Mouse (Mus musculus) MEL (cell line): ENCODE results near the gene Lce1f. TPM values are rescaled to one million over a fixed set of nuclear protein-coding genes. Genes with fewer than 3 reads are reported as not detected.

Source experiments
- DNase-seq: peaks from one replicate; pipeline ENCODE4 v3.0.0; 2011; ENCODE audit warnings: low read depth, low spot score
- H3K27ac ChIP-seq: 2 replicates; pipeline ENCODE4 v1.5.1; 2012; ENCODE audit warnings: low read depth, mild to moderate bottlenecking, control low read depth, low read length, moderate library complexity; ENCODE audit not compliant: control insufficient read depth
- H3K27me3 ChIP-seq, 2 experiments: fragments of 150-350 bp in 1 of 2; sonication (generic) in 1 of 2; 2 replicates each; pipeline ENCODE4 v1.6.1; 2012; ENCODE audit warnings: low read length in 2 of 2, mild to moderate bottlenecking in 2 of 2, improper control_type of control experiment in 1 of 2, moderate library complexity in 1 of 2; ENCODE audit not compliant: insufficient read depth in 2 of 2, control insufficient read depth in 1 of 2
- H3K36me3 ChIP-seq, 2 experiments: 2 replicates each; pipeline ENCODE4 v1.6.1; 2012 to 2014; ENCODE audit warnings: low read length in 2 of 2, improper control_type of control experiment in 1 of 2, inconsistent platforms in 1 of 2, mild to moderate bottlenecking in 1 of 2; ENCODE audit not compliant: insufficient read depth in 2 of 2, control insufficient read depth in 1 of 2
- H3K4me1 ChIP-seq, 2 experiments: fragments of 150-350 bp in 1 of 2; sonication (generic) in 1 of 2; 2 replicates each; pipeline ENCODE4 v1.6.1; 2012; ENCODE audit warnings: low read length in 2 of 2, improper control_type of control experiment in 1 of 2, mild to moderate bottlenecking in 1 of 2; ENCODE audit not compliant: insufficient read depth in 2 of 2, control insufficient read depth in 1 of 2
- H3K4me3 ChIP-seq, 2 experiments: fragments of 150-350 bp in 1 of 2; sonication (generic) in 1 of 2; 2 replicates each; pipeline ENCODE4 v1.5.1; 2012; ENCODE audit warnings: low read depth in 2 of 2, low read length in 2 of 2, mild to moderate bottlenecking in 2 of 2, moderate library complexity in 2 of 2, control low read depth in 1 of 2, improper control_type of control experiment in 1 of 2; ENCODE audit not compliant: control insufficient read depth in 1 of 2, insufficient read depth in 1 of 2
- H3K79me2 ChIP-seq: 2 replicates; pipeline ENCODE4 v1.6.1; 2012; ENCODE audit warnings: mild to moderate bottlenecking, low read length, moderate library complexity; ENCODE audit not compliant: control insufficient read depth, poor library complexity, insufficient read depth
- H3K9ac ChIP-seq: 2 replicates; pipeline ENCODE4 v1.6.1; 2012; ENCODE audit warnings: low read depth, mild to moderate bottlenecking, control low read depth, low read length, moderate library complexity; ENCODE audit not compliant: control insufficient read depth, poor library complexity, severe bottlenecking
- H3K9me3 ChIP-seq: fragments of 150-350 bp; sonication (generic); replicated peaks from 2 replicates; pipeline ENCODE4 v1.6.1; 2012; ENCODE audit warnings: mild to moderate bottlenecking, low read length, improper control_type of control experiment, moderate library complexity; ENCODE audit not compliant: insufficient read depth
- CHD2 ChIP-seq: IDR thresholded peaks from 2 replicates; pipeline ENCODE4 v1.6.1; 2011; ENCODE audit warnings: low read length, improper control_type of control experiment
- CTCF ChIP-seq, 3 experiments: IDR thresholded peaks in 2 of 3; conservative IDR thresholded peaks in 1 of 3; 2 replicates each; pipeline ENCODE4 v1.5.1; 2011 to 2012; ENCODE audit warnings: low read length in 3 of 3, low read depth in 2 of 3, mild to moderate bottlenecking in 2 of 3, improper control_type of control experiment in 1 of 3, inconsistent platforms in 1 of 3, mixed read lengths in 1 of 3, moderate library complexity in 1 of 3; ENCODE audit not compliant: control insufficient read depth in 1 of 3, insufficient read depth in 1 of 3, poor library complexity in 1 of 3, severe bottlenecking in 1 of 3
- E2F4 ChIP-seq: IDR thresholded peaks from 2 replicates; pipeline ENCODE4 v1.6.1; 2011; ENCODE audit warnings: low read depth, low read length, improper control_type of control experiment, borderline replicate concordance
- ELF1 ChIP-seq: IDR thresholded peaks from 2 replicates; pipeline ENCODE4 v1.6.1; 2014; ENCODE audit warnings: low read depth, mild to moderate bottlenecking, inconsistent platforms, low read length, improper control_type of control experiment, moderate library complexity
- EP300 ChIP-seq, 2 experiments: IDR thresholded peaks; 2 replicates each; pipeline ENCODE4 v1.6.1; 2011; ENCODE audit warnings: improper control_type of control experiment in 2 of 2, low read length in 2 of 2, low read depth in 1 of 2, mild to moderate bottlenecking in 1 of 2
- ETS1 ChIP-seq: IDR thresholded peaks from 2 replicates; pipeline ENCODE4 v1.6.1; 2012; ENCODE audit warnings: low read depth, mild to moderate bottlenecking, inconsistent platforms, low read length, improper control_type of control experiment, moderate library complexity
- GATA1 ChIP-seq: IDR thresholded peaks from 2 replicates; pipeline ENCODE4 v1.6.1; 2011; ENCODE audit warnings: low read depth, low read length, improper control_type of control experiment
- HCFC1 ChIP-seq: IDR thresholded peaks from 2 replicates; pipeline ENCODE4 v1.6.1; 2012; ENCODE audit warnings: low read depth, mild to moderate bottlenecking, inconsistent platforms, low read length, improper control_type of control experiment, moderate library complexity
- JUND ChIP-seq: IDR thresholded peaks from 2 replicates; pipeline ENCODE4 v1.6.1; 2011; ENCODE audit warnings: low read depth, mild to moderate bottlenecking, improper control_type of control experiment, low read length
- KAT2A ChIP-seq: conservative IDR thresholded peaks from 2 replicates; pipeline ENCODE4 v1.6.1; 2012; ENCODE audit warnings: low read depth, low read length, improper control_type of control experiment, inconsistent platforms
- MAX ChIP-seq: IDR thresholded peaks from 2 replicates; pipeline ENCODE4 v1.6.1; 2011; ENCODE audit warnings: low read length, improper control_type of control experiment
- MEF2A ChIP-seq: IDR thresholded peaks from 2 replicates; pipeline ENCODE4 v1.6.1; 2014; ENCODE audit warnings: low read depth, mild to moderate bottlenecking, inconsistent platforms, low read length, improper control_type of control experiment; ENCODE audit not compliant: poor library complexity, insufficient replicate concordance, severe bottlenecking; ENCODE audit errors: extremely low read depth
- MXI1 ChIP-seq: IDR thresholded peaks from 2 replicates; pipeline ENCODE4 v1.6.1; 2011; ENCODE audit warnings: mild to moderate bottlenecking, low read depth, low read length, improper control_type of control experiment
- MYC ChIP-seq: IDR thresholded peaks from 2 replicates; pipeline ENCODE4 v1.6.1; 2011; ENCODE audit warnings: low read depth, mild to moderate bottlenecking, low read length, improper control_type of control experiment, moderate library complexity
- NELFE ChIP-seq: IDR thresholded peaks from 2 replicates; pipeline ENCODE4 v1.6.1; 2011; ENCODE audit warnings: low read depth, low read length, improper control_type of control experiment
- NRF1 ChIP-seq: IDR thresholded peaks from 2 replicates; pipeline ENCODE4 v1.6.1; 2014; ENCODE audit warnings: low read depth, mild to moderate bottlenecking, inconsistent platforms, low read length, improper control_type of control experiment, moderate library complexity; ENCODE audit not compliant: poor library complexity, insufficient read depth, severe bottlenecking
- POLR2AphosphoS2 ChIP-seq: IDR thresholded peaks from 2 replicates; pipeline ENCODE4 v1.6.1; 2011; ENCODE audit warnings: low read length, improper control_type of control experiment
- RAD21 ChIP-seq: IDR thresholded peaks from 2 replicates; pipeline ENCODE4 v1.6.1; 2011; ENCODE audit warnings: mild to moderate bottlenecking, low read depth, low read length, improper control_type of control experiment
- RCOR1 ChIP-seq: IDR thresholded peaks from 2 replicates; pipeline ENCODE4 v1.6.1; 2012; ENCODE audit warnings: low read depth, mild to moderate bottlenecking, inconsistent platforms, low read length, improper control_type of control experiment
- SIN3A ChIP-seq: IDR thresholded peaks from 2 replicates; pipeline ENCODE4 v1.6.1; 2012; ENCODE audit warnings: low read length, improper control_type of control experiment, inconsistent platforms
- TAL1 ChIP-seq: IDR thresholded peaks from 2 replicates; pipeline ENCODE4 v1.6.1; 2012; ENCODE audit warnings: mild to moderate bottlenecking, inconsistent platforms, low read length, moderate library complexity, mixed read lengths
- TBP ChIP-seq: IDR thresholded peaks from 2 replicates; pipeline ENCODE4 v1.8.0; 2011; ENCODE audit warnings: low read depth, low read length, improper control_type of control experiment
- TCF12 ChIP-seq: IDR thresholded peaks from 2 replicates; pipeline ENCODE4 v1.6.1; 2014; ENCODE audit warnings: low read depth, mild to moderate bottlenecking, inconsistent platforms, low read length, improper control_type of control experiment, moderate library complexity
- UBTF ChIP-seq: IDR thresholded peaks from 2 replicates; pipeline ENCODE4 v1.6.1; 2012; ENCODE audit warnings: low read depth, mild to moderate bottlenecking, inconsistent platforms, low read length, improper control_type of control experiment, moderate library complexity, borderline replicate concordance; ENCODE audit not compliant: insufficient read depth
- ZKSCAN1 ChIP-seq: IDR thresholded peaks from 2 replicates; pipeline ENCODE4 v1.6.1; 2012; ENCODE audit warnings: low read depth, mild to moderate bottlenecking, inconsistent platforms, low read length, improper control_type of control experiment, moderate library complexity
- ZMIZ1 ChIP-seq: IDR thresholded peaks from 2 replicates; pipeline ENCODE4 v1.6.1; 2012; ENCODE audit warnings: low read depth, mild to moderate bottlenecking, inconsistent platforms, low read length, improper control_type of control experiment, moderate library complexity
- ZNF384 ChIP-seq: IDR thresholded peaks from 2 replicates; pipeline ENCODE4 v1.6.1; 2012; ENCODE audit warnings: low read depth, mild to moderate bottlenecking, inconsistent platforms, low read length, improper control_type of control experiment
- polyA plus RNA-seq, 2 experiments: library from polyadenylated mRNA; stranded (reverse) in 1 of 2; unstranded in 1 of 2; fragments of >175 nt in 1 of 2; fragments of >200 nt in 1 of 2; gene quantifications; 2 replicates each; pipeline versions ENCODE4 v1.2.1 to v1.2.4; 2012; ENCODE audit warnings: low replicate concordance in 2 of 2, low read depth in 1 of 2; ENCODE audit not compliant: insufficient read length in 2 of 2, insufficient read depth in 1 of 2, missing spikeins in 1 of 2
- total RNA-seq: library from RNA; depleted of rRNA; stranded (reverse); fragments of 300-350 nt; gene quantifications from 2 replicates; pipeline ENCODE4 v1.2.3, GENCODE M21; 2012

Gene Lce1f
- total and polyA plus RNA-seq, 3 experiments: not detected

DNA sequence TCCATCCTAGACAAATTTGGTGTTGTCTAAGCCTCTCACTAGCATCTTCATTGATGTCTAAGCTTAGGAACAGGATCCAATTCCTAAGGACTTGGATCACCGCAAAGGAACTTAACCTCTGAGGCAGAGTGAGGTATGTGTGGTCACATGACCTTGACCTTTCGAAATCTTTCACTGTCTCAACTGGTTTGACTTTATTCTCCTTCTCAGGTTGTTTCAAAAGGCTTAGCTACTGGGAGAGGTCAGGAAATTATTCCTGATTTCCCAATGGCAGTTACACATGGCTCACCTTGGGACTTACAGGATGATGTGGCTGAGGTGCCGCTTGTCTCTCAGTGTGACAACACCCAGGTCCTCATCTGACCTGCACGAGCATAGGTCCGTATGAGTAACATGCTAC lies 2.5 kb upstream of the Lce1f start:
- no peaks in the 10 kb centered on the region for H3K79me2 ChIP-seq
- no peaks in the 10 kb centered on the region; a peak in 1 of 4 replicates for H3K27me3 ChIP-seq
- H3K27ac ChIP-seq: no peak overlapping the region
- H3K36me3 ChIP-seq: no peaks in the 10 kb centered on the region
- no peaks in the 10 kb centered on the region for H3K9me3 ChIP-seq
- H3K4me1 ChIP-seq: no peaks in the 10 kb centered on the region
- TF ChIP-seq CTCF (IDR thresholded peaks at IDR 0.05 in 2 of 3, conservative IDR thresholded peaks at IDR 0.05 in 1 of 3; ENCODE audit: control insufficient read depth in 1 of 3, insufficient read depth in 1 of 3, low read depth in 2 of 3, low read length in 3 of 3, poor library complexity in 1 of 3, severe bottlenecking in 1 of 3) (no peak), CHD2 (no peak), ZKSCAN1 (no peak), POLR2AphosphoS2 (no peak), MEF2A (no peak), MXI1 (no peak), NRF1 (no peak), TAL1 (no peak), MAX (no peak), UBTF (no peak), ELF1 (no peak), JUND (no peak), RCOR1 (no peak), KAT2A (no peak), TBP (no peak), ZMIZ1 (no peak), MYC (no peak)
- no peak overlapping the region for H3K9ac ChIP-seq
- no peak for DNase-seq
- H3K4me3 ChIP-seq: no peak overlapping the region

GRCm38 (mm10) chr3:92715122-92715521 lies 5.0 kb downstream of the Lce1f start:
- no peaks in the 10 kb centered on the region for H3K4me1 ChIP-seq
- H3K4me3 ChIP-seq: no peak overlapping the region
- H3K9me3 ChIP-seq: no peaks in the 10 kb centered on the region
- no peaks in the 10 kb centered on the region for H3K27me3 ChIP-seq
- H3K27ac ChIP-seq: no peak overlapping the region
- no peaks in the 10 kb centered on the region for H3K36me3 ChIP-seq
- DNase-seq: peak; percentile 5
- H3K79me2 ChIP-seq: no peaks in the 10 kb centered on the region
- H3K9ac ChIP-seq: no peak overlapping the region
- no peak for TF ChIP-seq ZKSCAN1
- TF ChIP-seq EP300 (IDR thresholded peaks at IDR 0.05; ENCODE audit: low read depth in 1 of 2, low read length in 2 of 2): no peak
- TF ChIP-seq ETS1: no peak
- TF ChIP-seq E2F4: no peak
- no peak for TF ChIP-seq TCF12
- no peak for TF ChIP-seq JUND
- TF ChIP-seq ZNF384: no peak
- TF ChIP-seq CHD2: no peak
- TF ChIP-seq SIN3A: no peak
- no peak for TF ChIP-seq MEF2A
- no peak for TF ChIP-seq HCFC1
- no peak for TF ChIP-seq TBP
- no peak for TF ChIP-seq GATA1
- TF ChIP-seq RCOR1: no peak
- TF ChIP-seq NELFE: no peak
- no peak for TF ChIP-seq RAD21
- TF ChIP-seq, all 39 proteins: peak for 0
